Mouse (Mus musculus) c-Kit-positive CD71-negative TER-119-negative erythroid progenitor cells, embryonic 14.5 days (primary cell): Measurements from ENCODE around the gene Eif1ad.
"Not testable (repeated sequence)": the region's sequence is repeated elsewhere in the genome, so short reads cannot be mapped to it uniquely, and the experiment has no call there.

Experiments
- DNase-seq: peaks from one replicate; pipeline ENCODE4 v3.0.0-alpha.2; 2013; ENCODE audit warnings: low read depth

The Eif1ad gene

DNA sequence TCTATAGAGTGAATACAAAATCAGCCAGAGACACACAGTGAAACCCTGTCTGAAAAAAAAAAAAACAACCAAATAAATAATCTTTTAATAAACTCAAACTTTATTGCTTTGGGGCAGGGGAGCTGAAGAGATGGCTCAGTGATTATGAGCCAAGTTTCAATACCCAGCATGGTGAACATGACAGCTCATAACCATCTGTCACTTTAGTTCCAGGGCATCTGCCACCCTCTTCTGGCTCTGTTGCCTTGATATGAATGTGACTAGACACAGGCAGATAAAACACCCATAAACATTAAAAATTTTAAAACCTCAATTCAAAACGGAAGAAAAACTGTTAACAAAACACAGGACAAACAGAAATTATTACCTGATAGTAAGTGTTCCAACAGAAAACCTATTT, 10.9 kb downstream of the Eif1ad start:
- no peak for DNase-seq

DNA sequence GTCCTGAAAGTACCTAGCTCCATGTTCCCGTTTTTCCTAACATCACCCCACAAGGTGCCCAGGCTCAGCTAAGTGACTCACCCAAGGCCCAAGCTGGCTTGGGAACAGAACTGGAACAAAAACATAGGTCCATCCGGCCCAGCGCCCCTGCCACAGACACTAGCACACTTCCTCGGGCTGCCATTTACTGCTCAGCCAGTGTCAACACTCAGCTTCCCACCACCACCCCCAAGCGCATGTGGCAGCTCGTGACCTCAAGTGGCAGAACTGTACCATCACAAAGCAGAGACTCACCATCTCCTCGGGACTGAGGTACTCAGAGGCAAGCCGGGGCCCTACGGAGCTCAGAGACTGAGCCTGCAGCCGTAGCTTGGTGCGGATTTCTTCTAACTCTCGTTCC, 16.8 kb downstream of the Eif1ad start:
- DNase-seq = no peak

DNA sequence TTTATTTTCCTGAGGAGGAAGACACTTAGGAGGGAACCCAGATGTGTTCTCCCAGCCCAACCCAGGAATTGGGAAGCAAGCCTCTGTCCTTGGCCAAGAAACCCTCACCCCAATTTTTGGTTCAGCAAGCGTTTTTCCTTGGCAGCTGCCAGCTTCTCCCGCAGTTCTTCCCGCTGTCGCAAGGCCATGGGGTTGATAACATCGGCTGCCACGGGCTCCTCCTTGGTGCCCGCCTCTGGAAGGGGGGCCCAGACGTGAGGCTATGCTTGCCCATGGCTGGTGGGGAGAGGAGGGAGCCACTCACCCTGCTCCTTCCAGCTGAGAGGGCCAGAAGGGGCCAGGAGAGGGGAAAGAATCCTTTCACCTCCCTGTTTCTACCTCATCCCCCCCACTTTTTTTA, 18.2 kb downstream of the Eif1ad start:
- DNase-seq = no peak

DNA sequence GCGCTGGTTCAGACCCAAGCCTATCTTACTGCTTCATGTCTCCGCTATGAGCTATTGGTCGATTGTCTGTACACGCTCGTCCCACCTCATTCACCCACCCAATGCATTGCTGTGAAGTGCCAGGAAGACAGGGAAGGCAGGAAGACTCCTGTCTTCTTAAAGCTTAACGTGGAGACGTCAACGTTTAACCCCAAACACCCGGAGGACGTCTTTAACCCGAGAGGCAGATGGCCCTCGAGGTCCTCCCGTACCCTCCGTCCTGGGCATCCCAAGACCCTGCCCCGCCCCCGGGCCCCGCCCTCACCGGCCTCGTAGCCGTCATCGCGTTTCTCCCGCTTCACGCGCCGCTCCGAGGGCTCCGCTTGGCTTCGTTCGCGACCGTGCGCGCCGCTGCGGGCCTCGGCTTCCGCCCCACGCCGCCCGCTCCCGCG, 21.5 kb downstream of the Eif1ad start:
- DNase-seq = no peak

DNA sequence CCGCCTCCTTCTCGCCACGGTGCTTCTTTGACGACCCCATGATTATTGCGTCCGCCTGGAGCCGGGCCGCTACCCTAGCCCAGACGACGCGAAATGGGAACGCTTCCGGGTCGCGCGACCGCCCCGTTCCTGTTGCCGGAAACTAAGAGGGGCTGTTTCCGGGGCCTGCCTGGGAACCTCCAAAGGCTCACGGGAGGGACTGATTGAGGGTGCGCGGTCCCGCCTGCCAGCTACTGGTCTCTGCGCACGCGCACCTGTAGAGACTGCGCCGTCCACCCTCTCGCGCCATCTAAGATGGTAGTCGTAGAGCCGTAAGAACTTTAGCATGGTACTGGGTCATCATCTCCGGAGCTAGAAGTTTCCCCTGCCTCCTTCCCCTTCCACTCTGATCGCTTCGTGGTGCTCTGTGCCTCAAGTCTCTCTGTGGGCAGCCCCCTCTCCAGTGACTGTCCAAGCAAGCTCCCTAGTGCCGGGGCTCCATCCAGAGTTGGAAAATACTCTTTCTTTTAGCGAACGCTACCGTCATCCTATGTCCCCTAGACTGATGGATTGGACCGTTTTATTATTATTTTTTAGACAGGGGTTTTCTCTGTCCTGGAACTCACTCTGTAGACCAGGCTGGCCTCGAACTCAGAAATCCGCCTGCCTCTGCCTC, 22.2 kb downstream of the Eif1ad start, which contains the start of gene Sart1:
Gene Sart1 (minus strand): TSS at position 116 of the 655 bp plus-strand sequence.
- peak; percentile 89 for DNase-seq

DNA sequence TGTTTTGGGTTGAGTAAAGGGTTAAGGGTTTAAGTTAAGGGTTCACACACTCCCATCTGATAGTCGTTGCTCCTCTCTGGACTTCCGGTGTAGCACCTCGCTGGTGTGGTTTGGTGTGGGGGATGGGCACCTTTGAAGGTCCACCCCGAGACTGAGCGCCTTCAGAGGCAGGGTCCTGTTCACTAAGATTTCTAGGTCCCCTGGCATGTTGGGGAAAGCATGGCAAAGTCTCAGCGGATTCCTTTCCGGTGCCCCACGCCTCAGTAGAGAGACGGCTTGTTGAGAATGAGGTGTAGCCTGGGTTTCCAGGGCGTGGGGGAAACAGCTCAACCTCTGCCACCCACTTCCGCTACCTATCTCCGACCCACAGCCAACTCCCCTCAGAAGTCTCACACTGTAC, 23.1 kb downstream of the Eif1ad start:
- no peak for DNase-seq

DNA sequence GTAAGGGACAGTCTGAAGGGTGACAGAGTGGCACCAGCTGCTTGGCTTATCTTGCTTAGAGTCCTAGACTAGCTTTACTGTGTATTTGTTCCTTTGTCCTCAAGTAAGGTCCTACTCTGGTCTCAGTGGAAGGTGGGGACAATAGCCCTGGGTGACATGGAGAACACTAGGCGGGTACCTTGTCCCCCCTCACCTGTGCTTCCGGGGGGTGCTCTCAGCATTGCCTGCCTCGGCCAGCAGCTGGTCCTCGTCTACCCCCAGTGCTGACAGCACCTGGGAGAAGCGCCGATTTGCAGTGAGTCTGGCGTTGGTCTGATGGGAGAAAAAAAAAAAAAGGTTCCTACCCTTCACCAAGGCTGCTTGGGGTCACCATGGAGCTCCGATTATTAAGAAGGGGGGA, 23.9 kb downstream of the Eif1ad start:
- no peak for DNase-seq

DNA sequence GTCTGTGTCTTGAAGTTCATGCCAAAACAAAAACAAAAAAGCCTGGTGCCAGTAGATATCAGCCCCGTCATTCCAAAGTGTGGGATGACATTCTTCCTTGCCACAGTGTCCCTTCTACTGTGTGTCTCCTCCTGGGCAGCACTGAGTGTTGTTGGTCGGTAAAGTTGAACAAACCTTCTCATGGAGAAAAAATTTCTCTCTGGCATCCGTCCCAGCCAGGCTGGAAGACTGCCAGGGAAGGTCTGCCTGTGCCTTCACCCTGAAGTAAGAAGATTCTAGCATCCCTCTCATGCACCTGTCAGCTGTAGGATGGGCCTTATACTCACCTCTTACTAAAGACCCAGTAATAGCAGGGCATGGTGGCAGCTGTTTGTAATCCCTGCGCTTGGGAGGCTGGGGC, 26.4 kb downstream of the Eif1ad start:
- DNase-seq = no peak

DNA sequence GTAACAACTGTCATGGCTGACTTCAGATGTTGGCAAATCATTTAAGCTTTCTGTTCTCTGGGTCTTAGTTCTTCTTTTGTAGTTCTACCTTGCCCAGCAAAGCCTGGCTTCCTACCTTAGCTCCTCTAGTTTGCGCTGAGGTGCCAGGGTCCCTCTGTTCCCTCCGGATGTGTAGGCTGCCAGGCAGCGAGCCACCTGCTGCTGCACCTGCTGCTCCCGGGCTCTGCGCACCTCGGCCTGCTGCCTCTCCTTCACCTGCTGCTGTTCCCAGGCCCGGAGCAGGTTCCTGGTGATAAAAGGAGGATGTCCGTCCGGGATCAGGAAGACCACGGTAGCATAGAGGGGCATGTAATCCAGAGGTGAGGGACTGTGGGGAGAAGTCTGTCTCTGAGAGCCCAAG, 27.6 kb downstream of the Eif1ad start:
- no peak for DNase-seq

DNA sequence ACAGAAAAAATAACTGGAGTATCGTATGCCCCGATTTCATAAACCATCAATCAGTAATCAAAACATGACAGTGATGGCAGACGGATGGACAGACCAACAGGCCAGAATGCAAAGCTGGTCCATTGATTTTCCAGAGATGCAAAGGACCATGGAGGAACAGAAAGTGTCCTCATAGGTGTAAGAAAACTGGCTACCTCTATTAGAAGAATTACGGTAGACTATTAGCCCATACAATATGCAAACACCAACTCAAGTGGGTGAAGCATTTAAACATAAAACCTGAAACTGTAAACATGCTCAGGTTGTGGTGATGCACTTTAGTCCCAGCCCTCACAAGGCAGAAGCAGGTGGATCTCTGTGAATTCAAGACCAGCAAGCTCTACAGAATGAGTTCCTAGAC, 28.8 kb downstream of the Eif1ad start:
- no peak for DNase-seq

DNA sequence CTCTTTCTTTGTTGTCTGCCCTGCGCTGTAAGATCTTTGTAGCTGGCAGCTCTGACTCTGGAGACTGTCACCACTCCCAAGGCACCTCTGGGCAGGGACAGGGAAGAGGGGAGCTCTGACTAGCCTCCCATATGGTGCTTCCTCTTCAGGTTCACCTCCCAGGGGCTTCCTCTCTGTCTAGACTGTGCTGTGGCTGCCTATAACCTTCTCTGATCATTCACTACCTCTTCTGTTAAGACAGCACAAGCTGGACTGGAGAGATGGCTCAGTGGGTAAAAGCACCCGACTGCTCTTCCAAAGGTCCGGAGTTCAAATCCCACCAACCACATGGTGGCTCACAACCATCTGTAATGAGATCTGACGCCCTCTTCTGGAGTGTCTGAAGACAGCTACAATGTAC, 34.5 kb downstream of the Eif1ad start:
- DNase-seq = not testable (repeated sequence)

DNA sequence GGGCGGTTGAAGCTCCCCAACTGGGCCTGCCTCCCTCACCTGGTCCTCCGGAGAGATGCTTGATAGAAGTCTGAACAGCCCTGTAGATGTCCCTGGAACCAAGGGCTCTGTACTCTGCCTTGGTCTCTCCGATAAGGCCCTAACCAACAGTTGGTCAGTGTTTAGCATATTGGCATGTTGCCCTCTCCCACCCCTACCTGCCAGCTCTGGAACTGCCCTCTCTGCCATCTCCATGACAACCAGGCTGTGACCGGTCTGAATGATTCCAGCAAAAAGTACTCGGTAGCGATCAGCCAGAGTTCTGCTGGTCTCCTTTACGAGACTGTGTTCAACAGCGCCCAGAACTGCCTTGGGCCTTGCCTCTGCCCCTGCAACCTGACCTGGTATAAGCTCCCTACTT, 35.8 kb downstream of the Eif1ad start, which contains the start of gene Tsga10ip:
Gene Tsga10ip (minus strand): TSS at position 234 of the 400 bp plus-strand sequence.
- DNase-seq = no peak

DNA sequence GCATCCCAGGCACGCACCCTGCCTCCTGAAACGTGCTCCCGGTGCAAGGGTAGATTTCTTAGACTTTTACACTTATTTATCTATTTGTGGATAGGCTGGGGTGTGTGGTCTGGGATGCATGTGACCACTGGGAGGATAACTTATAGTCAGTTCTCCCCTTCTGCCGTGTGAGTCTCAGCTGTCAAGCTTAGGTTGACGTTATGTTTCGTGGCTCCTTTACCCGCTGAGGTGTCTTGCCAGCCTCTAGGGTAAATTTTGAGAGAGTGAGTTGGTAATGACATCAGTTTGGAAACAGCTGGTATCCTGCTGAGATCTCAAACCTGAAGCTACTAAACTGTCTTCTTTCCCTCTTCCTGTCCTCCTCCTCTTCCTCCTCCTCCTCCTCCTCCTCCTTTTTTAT, 39.4 kb downstream of the Eif1ad start:
- no peak for DNase-seq

DNA sequence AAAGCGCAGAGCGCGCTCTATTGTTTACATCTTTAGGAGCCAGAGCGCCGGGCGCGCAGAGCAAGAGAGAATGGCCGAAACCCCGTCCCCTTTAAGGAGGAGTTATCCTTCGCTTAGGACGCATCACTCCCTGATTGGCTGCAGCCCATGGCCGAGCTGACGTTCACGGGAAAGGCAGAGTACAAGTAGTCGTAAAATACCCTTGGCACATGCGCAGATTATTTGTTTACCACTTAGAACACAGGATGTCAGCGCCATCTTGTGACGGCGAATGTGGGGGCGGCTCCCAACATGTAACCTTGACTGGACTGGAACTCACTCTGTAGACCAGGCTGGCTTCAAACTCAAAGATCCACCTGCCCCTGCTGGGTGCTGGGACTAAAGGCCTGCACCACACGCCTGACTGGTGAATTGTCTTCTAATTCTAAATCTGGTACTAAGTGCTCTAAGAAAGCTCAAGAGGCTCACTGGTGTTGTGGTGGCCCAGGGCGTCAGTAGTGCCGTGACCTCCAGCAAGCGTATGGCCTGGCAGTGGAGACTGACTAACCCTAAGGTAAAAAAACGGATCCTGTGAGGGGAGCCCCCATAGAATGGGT, 40.1 kb downstream of the Eif1ad start:
- DNase-seq = not testable (repeated sequence)

DNA sequence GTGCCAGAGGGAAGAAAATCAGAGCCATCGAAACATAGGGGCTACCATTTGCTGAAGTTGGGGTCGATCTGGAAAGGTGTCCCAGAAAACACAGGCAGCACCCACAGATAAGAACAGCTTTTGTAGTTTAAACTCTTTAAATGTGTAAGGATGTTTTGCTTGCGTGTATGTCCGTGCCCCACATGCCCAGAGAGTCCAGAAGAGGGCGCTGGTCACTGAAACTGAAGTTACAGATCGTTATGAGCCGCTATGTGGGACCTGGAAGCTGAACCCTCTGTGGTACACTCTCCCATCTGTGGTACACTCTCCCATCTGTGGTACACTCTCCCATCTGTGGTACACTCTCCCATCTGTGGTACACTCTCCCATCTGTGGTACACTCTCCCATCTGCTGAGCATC, 40.6 kb downstream of the Eif1ad start:
- DNase-seq = no peak

DNA sequence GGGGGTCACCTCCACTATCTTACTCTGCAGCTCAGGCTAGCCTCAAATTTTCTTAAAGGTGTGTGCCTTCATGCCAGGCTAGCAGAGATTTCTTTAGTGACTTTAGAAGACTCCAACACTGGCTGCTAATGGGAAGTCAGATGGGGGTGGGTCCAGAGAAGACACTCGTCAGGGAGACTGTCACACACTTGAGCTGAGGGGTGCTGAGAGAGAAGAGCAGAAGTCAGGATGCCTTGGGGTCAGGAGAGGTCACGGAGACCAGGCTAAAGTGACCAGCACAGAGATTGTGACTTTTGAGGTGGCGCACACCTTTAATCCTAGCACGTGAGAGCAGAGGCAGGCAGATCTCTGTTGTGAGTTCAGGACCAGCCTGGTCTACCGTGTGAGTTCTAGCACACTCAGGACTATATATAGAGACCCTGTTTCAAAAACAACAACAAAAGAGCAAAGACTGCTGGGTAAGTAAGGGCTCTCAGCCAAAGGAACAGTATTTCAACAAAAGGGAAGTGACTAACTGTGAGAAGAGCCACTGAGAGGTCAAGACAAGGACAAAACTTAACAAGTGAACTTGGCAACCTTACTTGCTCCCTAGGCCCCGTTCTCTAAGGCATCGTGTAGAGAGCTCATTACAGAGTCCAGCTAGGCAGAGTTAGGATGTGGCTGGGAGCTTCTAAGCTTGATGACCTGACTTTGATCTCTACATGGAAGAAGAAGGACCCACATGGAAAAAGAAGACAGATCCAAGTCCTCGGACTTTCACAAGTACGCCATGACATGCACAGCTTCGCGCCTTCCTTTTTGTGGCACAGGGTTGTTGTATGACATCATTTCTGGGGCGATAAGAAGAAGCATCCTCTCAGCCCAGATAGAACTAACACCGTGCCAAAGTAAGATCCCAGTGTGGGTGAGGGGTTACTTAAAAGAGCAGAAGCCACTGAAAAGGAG, 41.8 kb downstream of the Eif1ad start:
- no peak for DNase-seq

DNA sequence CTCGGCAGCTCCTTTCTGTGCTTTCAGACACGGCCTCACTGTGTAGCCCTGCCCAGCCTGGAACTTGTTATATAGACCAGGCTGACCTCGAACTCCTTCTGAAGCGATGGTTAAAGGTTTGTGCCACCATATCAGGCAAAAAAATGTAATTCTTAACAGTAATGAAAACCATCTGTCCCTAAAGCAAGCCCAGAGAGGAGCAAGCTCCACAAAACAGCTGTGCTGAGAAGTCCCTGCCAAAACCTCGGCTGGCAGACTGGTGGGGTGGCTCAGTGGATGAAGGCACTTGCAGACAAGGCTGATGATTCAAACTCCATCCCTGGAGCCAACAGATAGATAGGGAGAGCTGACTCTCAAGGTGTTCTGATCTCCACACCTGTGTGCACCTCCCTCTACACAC, 42.5 kb downstream of the Eif1ad start:
- no peak for DNase-seq

DNA sequence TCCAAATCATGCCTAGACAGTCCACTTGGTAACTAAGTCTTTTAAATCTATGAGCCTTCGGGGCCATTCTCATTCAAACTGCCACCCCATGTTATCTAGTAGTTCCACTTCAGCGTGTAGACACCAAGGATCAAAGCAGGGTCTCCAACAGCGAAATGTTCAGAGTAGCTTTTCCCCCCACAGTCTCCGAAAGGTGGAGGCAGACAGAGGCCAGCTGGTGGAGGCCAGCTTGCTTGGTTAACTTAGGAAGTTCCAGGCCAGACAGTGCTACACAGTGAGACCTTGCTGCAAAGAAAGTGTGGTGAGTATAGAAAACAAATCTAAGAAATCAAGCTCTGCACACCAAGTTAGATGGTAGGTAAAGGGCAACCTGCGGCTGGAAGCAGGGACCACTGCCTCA, 44.1 kb downstream of the Eif1ad start:
- DNase-seq = no peak

DNA sequence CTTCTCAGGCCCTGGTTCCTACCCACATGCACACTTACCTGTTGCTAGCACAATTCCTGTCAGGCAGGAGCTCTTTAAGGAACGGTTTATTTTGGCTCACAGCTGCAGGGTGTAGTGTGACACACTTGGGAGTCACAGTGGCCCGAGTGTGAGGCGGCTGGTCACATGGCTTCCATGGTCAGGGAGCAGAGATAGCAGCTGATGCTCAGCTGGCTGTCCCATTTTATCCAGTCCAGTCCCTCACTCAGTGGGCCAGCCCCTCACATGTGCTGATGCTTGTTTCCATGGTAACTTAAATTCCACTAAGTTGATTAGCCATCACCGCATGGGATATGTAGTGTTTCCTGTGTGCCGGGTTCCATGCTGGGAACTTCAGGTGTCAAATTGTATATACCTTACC, 45.4 kb downstream of the Eif1ad start:
- no peak for DNase-seq

DNA sequence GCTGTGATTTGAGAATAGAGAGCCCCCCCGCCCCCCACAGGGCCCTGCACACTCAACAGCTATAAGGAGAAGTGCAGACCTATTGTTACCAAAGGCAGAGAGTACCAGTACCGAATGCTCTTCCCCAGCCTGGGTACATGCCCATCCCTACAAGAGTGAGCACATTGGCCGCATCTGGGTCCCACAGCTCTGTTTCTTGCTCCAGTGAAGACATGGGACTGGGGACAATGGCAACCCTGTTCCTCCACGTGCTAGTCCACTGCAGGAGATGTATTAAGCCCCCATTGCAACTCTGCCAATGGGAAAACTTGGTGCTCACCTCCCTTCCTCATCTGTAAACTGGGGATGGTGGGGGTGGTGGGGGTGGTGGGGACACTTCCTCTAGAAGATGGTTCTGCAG, 47.3 kb downstream of the Eif1ad start:
- no peak for DNase-seq

DNA sequence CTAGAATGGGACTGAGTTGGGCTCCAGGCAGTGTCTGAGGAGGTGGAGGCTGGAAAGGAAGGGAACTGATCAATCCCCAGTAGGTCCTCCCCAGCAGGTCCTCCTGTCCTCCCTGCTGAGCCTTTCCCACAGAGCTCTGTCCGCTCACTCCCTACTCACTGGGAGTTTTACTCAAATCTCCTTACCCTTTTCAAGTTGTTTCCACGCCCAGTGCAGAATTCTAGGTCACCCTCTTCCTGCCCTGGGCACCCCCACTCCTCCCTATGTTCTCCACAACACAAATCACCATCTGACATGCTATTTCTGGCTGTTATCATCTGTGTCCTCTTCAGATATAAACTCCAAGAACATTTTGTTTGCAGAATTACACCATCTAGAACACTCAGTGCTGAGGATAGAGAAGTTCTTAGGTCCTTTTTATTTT, 48.0 kb downstream of the Eif1ad start:
- DNase-seq = no peak

DNA sequence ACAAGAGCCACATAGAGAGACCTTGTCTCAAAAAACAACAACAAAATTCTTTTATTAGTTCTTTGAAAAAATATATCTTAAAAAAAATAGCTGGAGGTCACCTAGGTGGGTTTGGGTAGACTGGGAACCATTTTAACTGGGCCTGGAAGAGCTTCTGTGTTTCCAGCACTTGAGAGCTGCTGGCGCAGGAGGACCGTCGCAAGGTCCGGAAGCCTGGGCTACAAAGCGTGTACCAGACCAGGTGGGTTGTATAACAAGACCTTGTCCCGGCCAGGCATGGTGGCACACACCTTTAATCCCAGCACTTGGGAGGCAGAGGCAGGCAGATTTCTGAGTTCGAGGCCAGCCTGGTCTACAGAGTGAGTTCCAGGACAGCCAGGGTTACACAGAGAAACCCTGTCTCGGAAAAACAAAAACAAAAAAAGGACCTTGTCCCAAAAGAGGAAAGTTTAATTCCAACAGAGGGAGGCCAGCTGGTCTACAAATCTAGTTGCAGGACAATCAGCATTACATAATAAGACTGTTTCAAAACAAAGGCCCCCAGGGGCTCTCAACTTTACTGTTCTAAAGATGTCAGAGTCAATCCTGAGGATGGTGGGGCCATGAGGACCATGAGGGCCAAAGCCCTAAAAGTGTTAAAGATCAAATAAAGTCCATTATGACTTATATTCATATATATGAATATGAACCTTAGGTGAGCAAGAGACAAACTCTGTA, 52.4 kb downstream of the Eif1ad start:
- DNase-seq = no peak
